Mouse (Mus musculus): ENCODE data around the gene Dpf3. TPM values are rescaled to one million over a fixed set of nuclear protein-coding genes. Genes with fewer than 3 reads are reported as not detected.

Gene Dpf3
- polyA plus RNA-seq, 1 experiment from 2014 or later: 1.4 TPM

- no peak for ATAC-seq
- Histone ChIP-seq H3K4me3 (ENCODE audit: low read depth, low read length) (no peak overlapping the region), H3K27me3 (replicated peaks; ENCODE audit: insufficient read depth, low read length) (no peaks in the 10 kb centered on the region), H3K9ac (replicated peaks; ENCODE audit: low read depth) (no peak overlapping the region), H3K27ac (ENCODE audit: low read length) (no peak overlapping the region), H3K4me2 (replicated peaks; ENCODE audit: low read depth, low read length) (no peak overlapping the region), H3K9me3 (ENCODE audit: low read length) (no peaks in the 10 kb centered on the region), H3K36me3 (ENCODE audit: insufficient read depth, low read length) (no peaks in the 10 kb centered on the region), H3K4me1 (ENCODE audit: insufficient read depth, low read depth, low read length) (no peaks in the 10 kb centered on the region)
- DNase-seq (ENCODE audit: low spot score): no peak
- TF ChIP-seq EP300 (IDR thresholded peaks at IDR 0.05) (no peak), CTCF (IDR thresholded peaks at IDR 0.05) (no peak)
- 48% methylated on average over 5 of the region's 5 CpGs for WGBS
These were observed 254.6 kb downstream of the Dpf3 start for GRCm38 (mm10) chr12:83232916-83233315.

GRCm38 (mm10) chr12:83231258-83231657, 256.3 kb downstream of the Dpf3 start:
- Histone ChIP-seq H3K9ac (replicated peaks; ENCODE audit: low read depth) (no peak overlapping the region), H3K27me3 (replicated peaks; ENCODE audit: insufficient read depth, low read length) (no peaks in the 10 kb centered on the region), H3K9me3 (ENCODE audit: low read length) (no peaks in the 10 kb centered on the region), H3K36me3 (ENCODE audit: insufficient read depth, low read length) (no peaks in the 10 kb centered on the region), H3K4me1 (ENCODE audit: insufficient read depth, low read depth, low read length) (no peaks in the 10 kb centered on the region), H3K27ac (ENCODE audit: low read length) (no peak overlapping the region), H3K4me3 (ENCODE audit: low read depth, low read length) (no peak overlapping the region), H3K4me2 (replicated peaks; ENCODE audit: low read depth, low read length) (no peak overlapping the region)
- 81% methylated on average over 4 of the region's 4 CpGs for WGBS
- ATAC-seq: no peak
- no peak for TF ChIP-seq CTCF (IDR thresholded peaks at IDR 0.05)
- DNase-seq (ENCODE audit: low spot score): no peak

- Histone ChIP-seq H3K27ac (ENCODE audit: low read length) (no peak overlapping the region), H3K27me3 (replicated peaks; ENCODE audit: insufficient read depth, low read length) (no peaks in the 10 kb centered on the region), H3K9me3 (ENCODE audit: low read length) (no peaks in the 10 kb centered on the region), H3K4me2 (replicated peaks; ENCODE audit: low read depth, low read length) (no peak overlapping the region), H3K4me1 (ENCODE audit: insufficient read depth, low read depth, low read length) (no peaks in the 10 kb centered on the region), H3K36me3 (ENCODE audit: insufficient read depth, low read length) (no peaks in the 10 kb centered on the region), H3K9ac (replicated peaks; ENCODE audit: low read depth) (no peak overlapping the region), H3K4me3 (ENCODE audit: low read depth, low read length) (no peak overlapping the region)
- TF ChIP-seq CTCF (IDR thresholded peaks at IDR 0.05) (no peak), EP300 (IDR thresholded peaks at IDR 0.05) (no peak)
- ATAC-seq (no peak), DNase-seq (ENCODE audit: low spot score) (no peak)
- 60% methylated on average over 6 of the region's 6 CpGs for whole genome bisulfite sequencing
These were observed 257.8 kb downstream of the Dpf3 start for GRCm38 (mm10) chr12:83229683-83230082.

GRCm38 (mm10) chr12:83227014-83227413, 260.5 kb downstream of the Dpf3 start:
- Histone ChIP-seq H3K4me2 (replicated peaks; ENCODE audit: low read depth, low read length) (no peak overlapping the region), H3K9me3 (ENCODE audit: low read length) (no peaks in the 10 kb centered on the region), H3K4me1 (ENCODE audit: insufficient read depth, low read depth, low read length) (no peaks in the 10 kb centered on the region), H3K27me3 (replicated peaks; ENCODE audit: insufficient read depth, low read length) (no peaks in the 10 kb centered on the region), H3K36me3 (ENCODE audit: insufficient read depth, low read length) (no peaks in the 10 kb centered on the region), H3K27ac (ENCODE audit: low read length) (no peak overlapping the region), H3K4me3 (ENCODE audit: low read depth, low read length) (no peak overlapping the region), H3K9ac (replicated peaks; ENCODE audit: low read depth) (no peak overlapping the region)
- 90% methylated on average over 4 of the region's 4 CpGs for WGBS
- no peak for DNase-seq (ENCODE audit: low spot score)
- TF ChIP-seq CTCF (IDR thresholded peaks at IDR 0.05) (no peak), EP300 (IDR thresholded peaks at IDR 0.05) (no peak)
- no peak for ATAC-seq

GRCm38 (mm10) chr12:83220964-83221363, 266.6 kb downstream of the Dpf3 start:
- Histone ChIP-seq H3K4me3 (ENCODE audit: low read depth, low read length) (no peak overlapping the region), H3K4me1 (ENCODE audit: insufficient read depth, low read depth, low read length) (no peaks in the 10 kb centered on the region), H3K27ac (ENCODE audit: low read length) (no peak overlapping the region), H3K9ac (replicated peaks; ENCODE audit: low read depth) (no peak overlapping the region), H3K9me3 (ENCODE audit: low read length) (no peaks in the 10 kb centered on the region), H3K27me3 (replicated peaks; ENCODE audit: insufficient read depth, low read length) (no peaks in the 10 kb centered on the region), H3K36me3 (ENCODE audit: insufficient read depth, low read length) (no peaks in the 10 kb centered on the region), H3K4me2 (replicated peaks; ENCODE audit: low read depth, low read length) (no peak overlapping the region)
- 31% methylated on average over 7 of the region's 7 CpGs for WGBS
- DNase-seq (ENCODE audit: low spot score): peak; percentile 16
- ATAC-seq: no peak
- TF ChIP-seq EP300 (IDR thresholded peaks at IDR 0.05): no peak
- TF ChIP-seq CTCF (IDR thresholded peaks at IDR 0.05): no peak

- H3K9me3 ChIP-seq (ENCODE audit: low read length): no peaks in the 10 kb centered on the region
- TF ChIP-seq CTCF (IDR thresholded peaks at IDR 0.05): no peak
- TF ChIP-seq EP300 (IDR thresholded peaks at IDR 0.05): no peak
- H3K27me3 ChIP-seq (replicated peaks; ENCODE audit: insufficient read depth, low read length): no peaks in the 10 kb centered on the region
- no peak overlapping the region for H3K4me3 ChIP-seq (ENCODE audit: low read depth, low read length)
- no peaks in the 10 kb centered on the region for H3K36me3 ChIP-seq (ENCODE audit: insufficient read depth, low read length)
- 46% methylated on average over 6 of the region's 6 CpGs for WGBS
- ATAC-seq (no peak), DNase-seq (ENCODE audit: low spot score) (no peak)
- no peaks in the 10 kb centered on the region for H3K4me1 ChIP-seq (ENCODE audit: insufficient read depth, low read depth, low read length)
- H3K27ac ChIP-seq (ENCODE audit: low read length): no peak overlapping the region
- no peak overlapping the region for H3K4me2 ChIP-seq (replicated peaks; ENCODE audit: low read depth, low read length)
- H3K9ac ChIP-seq (replicated peaks; ENCODE audit: low read depth): no peak overlapping the region
These were observed 273.6 kb downstream of the Dpf3 start for GRCm38 (mm10) chr12:83213879-83214341.

GRCm38 (mm10) chr12:83211976-83212375, 275.5 kb downstream of the Dpf3 start:
- H3K4me1 ChIP-seq (ENCODE audit: insufficient read depth, low read depth, low read length): no peaks in the 10 kb centered on the region
- no peak overlapping the region for H3K27ac ChIP-seq (ENCODE audit: low read length)
- H3K9ac ChIP-seq (replicated peaks; ENCODE audit: low read depth): no peak overlapping the region
- no peaks in the 10 kb centered on the region for H3K27me3 ChIP-seq (replicated peaks; ENCODE audit: insufficient read depth, low read length)
- no peak overlapping the region for H3K4me2 ChIP-seq (replicated peaks; ENCODE audit: low read depth, low read length)
- 65% methylated on average over 2 of the region's 2 CpGs for WGBS
- ATAC-seq (no peak), DNase-seq (ENCODE audit: low spot score) (no peak)
- no peak for TF ChIP-seq EP300 (IDR thresholded peaks at IDR 0.05)
- TF ChIP-seq CTCF (IDR thresholded peaks at IDR 0.05): peak; percentile 10
- no peaks in the 10 kb centered on the region for H3K9me3 ChIP-seq (ENCODE audit: low read length)
- no peak overlapping the region for H3K4me3 ChIP-seq (ENCODE audit: low read depth, low read length)
- H3K36me3 ChIP-seq (ENCODE audit: insufficient read depth, low read length): no peaks in the 10 kb centered on the region
